Mouse (Mus musculus) frontal cortex, adult (tissue): ENCODE measurements around the gene Maged2.
"Not testable (repeated sequence)": the region's sequence is repeated elsewhere in the genome, so short reads cannot be mapped to it uniquely, and the experiment has no call there.

ENCODE experiments used
- ATAC-seq: cut with Nextera tagmentation; 2 replicates; pipeline ENCODE4 v1.9.2; 2017; ENCODE audit warnings: mild to moderate bottlenecking, moderate library complexity, mixed read lengths; ENCODE audit not compliant: low TSS enrichment

The Maged2 gene

GRCm38 (mm10) chrX:150814139-150814469 is at the start of gene Maged2:
TSS of gene Maged2 (minus strand) at chrX:150814345.
- ATAC-seq: peak; percentile 14; the same call in 1 of the 2 replicates

GRCm38 (mm10) chrX:150848230-150848629 is 34.1 kb upstream of the Maged2 start:
- ATAC-seq: no peak

GRCm38 (mm10) chrX:150845480-150846205 is 31.5 kb upstream of the Maged2 start:
- not testable (repeated sequence) for ATAC-seq

GRCm38 (mm10) chrX:150843257-150843656 is 29.1 kb upstream of the Maged2 start:
- not testable (repeated sequence) for ATAC-seq

- no peak for ATAC-seq
Observed at GRCm38 (mm10) chrX:150830297-150830696, 16.2 kb upstream of the Maged2 start.

GRCm38 (mm10) chrX:150817278-150817677 is 3.1 kb upstream of the Maged2 start:
- no peak for ATAC-seq

- ATAC-seq: no peak
Observed at GRCm38 (mm10) chrX:150815601-150816000, 1.5 kb upstream of the Maged2 start.

- ATAC-seq: peak; percentile 42
Observed at GRCm38 (mm10) chrX:150813464-150814138, 544 bp downstream of the Maged2 start.

GRCm38 (mm10) chrX:150812787-150813298 is 1.3 kb downstream of the Maged2 start:
- ATAC-seq: peak; percentile 98

- ATAC-seq: not testable (repeated sequence)
Observed at GRCm38 (mm10) chrX:150800987-150801386, 13.2 kb downstream of the Maged2 start.

- not testable (repeated sequence) for ATAC-seq
Observed at GRCm38 (mm10) chrX:150798493-150799177, 15.5 kb downstream of the Maged2 start.
